Mouse (Mus musculus) mature B cell (primary cell): ENCODE measurements around the gene Olfr1093.

Experiments
- in situ Hi-C: fragments of 300-500 bp; cut with MboI; formaldehyde crosslinking; loops from 2 replicates; pipeline ENCODE4 v1.14.3; 2019

The Olfr1093 gene

GRCm38 (mm10) chr2:86782179-86782578 is at the start of gene Olfr1093:
Gene Olfr1093, plus strand, starts transcription at chr2:86782479.
- in situ Hi-C loops: no loop called here

DNA sequence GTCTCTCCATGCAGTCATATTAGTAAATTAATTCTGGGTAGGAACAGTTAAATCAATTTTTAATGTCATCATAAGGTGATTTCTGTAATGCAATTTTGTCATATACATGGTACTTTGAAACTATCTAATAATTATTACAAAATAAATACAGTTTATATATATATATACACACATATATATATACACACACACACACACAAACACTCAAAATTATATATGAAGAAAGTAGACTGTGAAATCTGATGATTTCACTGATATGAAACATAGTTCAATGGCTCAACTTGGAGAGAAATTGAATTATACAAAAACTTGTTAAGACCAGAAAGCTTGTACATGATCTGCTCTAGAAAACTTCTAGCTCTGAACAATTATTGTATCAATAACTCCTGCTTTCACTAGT is 48.7 kb upstream of the Olfr1093 start, which contains the start of gene Olfr1089:
Gene Olfr1089 (minus strand): TSS at position 101 of the 400 bp plus-strand sequence.
- in situ Hi-C loops: no loop called here

- in situ Hi-C loops: no loop called here
Measured at GRCm38 (mm10) chr2:86758893-86759292, 23.4 kb upstream of the Olfr1093 start, which contains the start of gene Olfr1090. Gene Olfr1090, minus strand, starts transcription at chr2:86758993.

GRCm38 (mm10) chr2:86761050-86761449 is 21.2 kb upstream of the Olfr1093 start:
- in situ Hi-C loops: no loop called here

GRCm38 (mm10) chr2:86809918-86810317 is 27.6 kb downstream of the Olfr1093 start, which contains the start of gene Olfr141:
Gene Olfr141, minus strand, starts transcription at chr2:86810018.
- in situ Hi-C loops: no loop called here

- in situ Hi-C loops: no loop called here
Measured at GRCm38 (mm10) chr2:86824363-86824762, 42.1 kb downstream of the Olfr1093 start, which contains the start of gene Olfr1094. Gene Olfr1094, plus strand, starts transcription at chr2:86824663.
